Mouse (Mus musculus): Measurements from ENCODE around the gene Chmp4b.

DNA sequence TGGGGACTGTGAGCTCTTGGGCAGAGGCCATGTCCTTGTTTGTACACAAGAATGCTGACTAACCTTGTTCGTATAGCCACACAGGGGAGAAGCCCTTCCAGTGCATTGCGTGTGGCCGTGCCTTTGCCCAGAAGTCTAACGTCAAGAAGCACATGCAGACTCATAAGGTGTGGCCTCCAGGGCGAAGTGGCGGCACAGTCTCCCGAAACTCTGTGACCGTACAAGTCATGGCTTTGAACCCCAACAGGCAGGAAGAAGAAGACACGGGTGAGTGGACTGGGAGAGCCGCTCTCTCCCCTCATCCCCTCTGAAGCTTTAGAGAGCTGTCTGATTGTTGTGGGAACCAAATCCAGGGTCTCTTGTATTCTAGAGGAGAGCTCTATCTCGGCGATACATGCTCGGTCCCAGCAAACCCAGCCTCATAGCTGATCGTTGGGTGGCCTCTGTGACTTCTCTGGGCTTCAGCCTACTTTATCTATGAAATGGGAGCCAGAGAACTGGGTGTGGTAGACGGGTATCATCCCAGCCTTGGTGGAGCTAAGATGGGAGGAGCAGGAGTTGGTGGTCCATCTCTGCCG, 19.2 kb upstream of the Chmp4b start:
- TF ChIP-seq CTCF (IDR thresholded peaks at IDR 0.05; ENCODE audit: low read depth, low read length) (no peak), POLR2A (IDR thresholded peaks at IDR 0.05; ENCODE audit: insufficient read depth, low read length) (no peak), EP300 (IDR thresholded peaks at IDR 0.05; ENCODE audit: insufficient read depth, low read depth, low read length) (no peak)
